Mouse (Mus musculus) gastrocnemius, postnatal 25 days (tissue): ENCODE data around the gene Ctnnal1. TPM values are rescaled to one million over a fixed set of nuclear protein-coding genes. Genes with fewer than 3 reads are reported as not detected.

Source experiments
- DNase-seq: peaks from one replicate; pipeline ENCODE4 v3.0.0; 2022
- total RNA-seq, 2 experiments: library from RNA; stranded (reverse); gene quantifications; 1 replicate in 1 of 2; 2 replicates in 1 of 2; pipeline ENCODE4 v1.2.3; 2021

The Ctnnal1 gene
- total RNA-seq, 2 experiments from 2014 or later, result 9.9 to 11.7 TPM

DNA sequence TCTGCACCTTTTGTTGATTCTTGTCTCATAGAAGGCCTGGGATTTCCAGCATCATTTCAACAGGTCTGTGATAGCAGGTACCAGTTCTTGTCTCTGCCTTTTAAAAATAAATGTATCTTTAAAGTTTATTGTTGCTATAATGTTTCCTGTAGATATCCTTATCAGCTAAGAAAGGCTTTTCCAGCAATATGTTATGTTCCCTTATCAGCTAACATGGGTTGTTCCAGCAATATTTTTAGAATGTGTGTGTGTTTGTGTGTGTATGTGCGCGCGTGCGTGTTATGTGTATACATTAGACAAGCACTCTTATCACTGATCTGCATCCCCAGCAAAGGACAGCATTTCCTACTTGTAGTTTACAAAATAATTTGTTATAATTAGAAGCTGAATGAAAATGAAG is 3.4 kb downstream of the Ctnnal1 start:
- DNase-seq, result no peak

DNA sequence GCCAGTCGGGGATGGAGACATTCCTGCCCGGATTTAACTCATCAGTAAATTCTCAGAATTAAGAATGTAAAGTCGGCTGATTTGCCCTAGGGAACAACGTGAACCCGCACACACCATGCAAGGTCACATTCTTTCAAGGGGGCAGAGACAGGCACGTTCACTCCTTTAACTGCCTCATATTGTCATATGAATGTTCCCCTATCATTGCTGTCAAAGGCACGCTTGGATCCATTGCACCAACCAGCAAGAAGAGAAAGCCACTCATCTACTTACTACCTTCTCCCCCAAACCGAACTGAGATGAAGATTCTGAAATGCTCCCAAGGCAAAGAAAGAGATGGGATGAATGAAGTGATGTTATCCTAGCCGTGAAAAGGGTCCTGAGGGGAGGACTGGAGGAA is 6.3 kb downstream of the Ctnnal1 start:
- no peak for DNase-seq

DNA sequence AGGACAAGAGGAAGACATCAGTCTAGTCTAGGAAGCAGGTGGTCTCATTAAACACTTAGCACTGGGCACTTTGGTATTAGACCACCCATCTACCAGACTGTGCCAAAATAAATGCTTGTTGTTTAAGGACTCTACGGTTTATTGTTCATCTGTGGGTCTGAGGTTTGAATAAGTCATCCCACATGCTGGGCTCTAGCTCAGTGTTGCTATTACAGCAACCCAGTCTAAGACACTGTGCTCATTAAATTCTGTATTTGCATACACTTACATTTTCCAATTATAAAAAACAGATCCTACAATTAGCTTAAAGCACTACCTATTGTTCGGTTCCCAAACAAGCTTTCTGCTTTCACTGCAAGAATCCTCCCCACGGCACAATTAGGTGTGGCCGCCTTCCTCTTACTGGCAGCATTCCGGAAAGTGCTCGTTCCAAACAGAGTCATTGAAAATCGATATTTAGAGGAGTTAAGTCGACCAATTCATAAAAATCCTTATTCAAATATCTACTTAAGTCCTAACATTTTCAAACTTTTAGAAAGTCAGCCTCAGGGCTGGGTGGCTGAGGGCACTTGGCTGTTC is 8.5 kb downstream of the Ctnnal1 start:
- no peak for DNase-seq

DNA sequence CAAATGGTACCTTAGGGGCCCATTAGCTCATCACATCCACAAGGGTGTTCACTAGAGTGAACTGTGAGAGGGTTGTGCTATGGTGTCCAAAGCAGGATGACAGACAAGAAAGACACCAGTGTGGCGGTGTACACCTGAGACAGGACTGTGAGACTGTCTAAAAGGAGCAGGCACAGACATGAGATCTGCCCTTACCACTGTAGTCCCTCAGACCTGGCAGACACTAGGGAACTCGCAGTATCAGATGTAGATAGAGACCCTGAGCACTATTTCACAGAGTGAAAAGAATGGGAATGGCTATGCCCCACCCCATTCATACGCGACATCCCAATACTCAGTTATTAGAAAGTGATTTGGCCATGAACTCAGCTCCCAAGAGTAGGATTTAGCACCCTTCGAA is 9.1 kb downstream of the Ctnnal1 start:
- DNase-seq, result no peak

DNA sequence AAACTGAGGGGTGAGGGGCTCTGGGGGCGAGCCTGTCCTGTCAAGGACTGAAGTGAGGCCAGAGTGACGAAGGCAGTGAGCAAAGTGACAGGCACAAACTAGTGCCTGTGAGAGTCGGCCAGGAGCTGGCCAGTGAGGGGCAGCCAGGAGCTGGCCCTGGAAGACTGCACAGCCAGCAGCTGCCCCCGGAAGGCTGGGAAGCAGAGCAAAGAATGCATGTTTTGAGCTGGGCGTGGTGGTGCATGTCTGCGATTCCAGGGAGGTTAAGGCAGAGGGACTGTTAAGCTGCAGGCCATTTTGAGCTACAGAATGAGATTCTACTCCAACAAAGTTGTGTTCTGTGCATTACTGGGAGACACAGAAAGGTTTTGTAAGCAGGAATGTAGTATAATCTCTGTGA is 14.3 kb downstream of the Ctnnal1 start:
- DNase-seq, result no peak

DNA sequence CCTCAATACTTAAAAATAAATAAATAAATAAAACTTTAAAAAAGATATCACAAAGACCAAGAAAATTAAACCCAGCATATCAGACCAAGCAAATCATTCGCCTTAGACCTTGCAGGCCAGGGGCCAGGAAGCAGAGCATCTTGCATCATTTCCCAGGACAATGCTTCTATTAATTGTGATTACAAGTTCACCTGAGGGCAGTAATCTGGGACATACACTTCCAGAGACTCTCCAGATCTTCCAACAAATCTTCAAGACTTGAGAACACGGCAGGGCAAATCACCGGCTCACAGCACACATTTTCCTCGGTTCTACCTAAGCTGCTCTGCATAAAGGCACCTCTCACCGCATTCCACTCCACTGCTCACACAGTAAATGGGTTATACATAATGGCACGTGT is 16.9 kb downstream of the Ctnnal1 start:
- DNase-seq, result no peak

DNA sequence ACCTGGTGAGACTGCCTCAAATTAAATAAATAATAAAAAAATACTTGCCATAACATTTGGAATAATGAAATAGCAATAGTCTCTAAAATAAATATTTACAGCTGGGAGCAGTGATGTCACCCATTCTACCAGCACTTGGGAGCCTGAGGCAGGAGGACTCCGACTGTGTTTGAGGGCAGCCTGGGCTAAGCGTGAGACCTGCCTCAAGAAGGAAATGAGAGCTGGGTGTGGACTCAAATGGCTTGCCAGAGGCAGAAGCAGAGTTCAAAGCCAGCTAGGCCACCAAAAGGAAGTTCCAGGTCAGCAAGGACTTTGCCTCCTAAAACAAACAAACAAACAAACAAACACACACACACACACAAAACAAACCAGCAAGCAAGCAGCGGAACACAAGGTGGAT is 17.6 kb downstream of the Ctnnal1 start:
- no peak for DNase-seq

DNA sequence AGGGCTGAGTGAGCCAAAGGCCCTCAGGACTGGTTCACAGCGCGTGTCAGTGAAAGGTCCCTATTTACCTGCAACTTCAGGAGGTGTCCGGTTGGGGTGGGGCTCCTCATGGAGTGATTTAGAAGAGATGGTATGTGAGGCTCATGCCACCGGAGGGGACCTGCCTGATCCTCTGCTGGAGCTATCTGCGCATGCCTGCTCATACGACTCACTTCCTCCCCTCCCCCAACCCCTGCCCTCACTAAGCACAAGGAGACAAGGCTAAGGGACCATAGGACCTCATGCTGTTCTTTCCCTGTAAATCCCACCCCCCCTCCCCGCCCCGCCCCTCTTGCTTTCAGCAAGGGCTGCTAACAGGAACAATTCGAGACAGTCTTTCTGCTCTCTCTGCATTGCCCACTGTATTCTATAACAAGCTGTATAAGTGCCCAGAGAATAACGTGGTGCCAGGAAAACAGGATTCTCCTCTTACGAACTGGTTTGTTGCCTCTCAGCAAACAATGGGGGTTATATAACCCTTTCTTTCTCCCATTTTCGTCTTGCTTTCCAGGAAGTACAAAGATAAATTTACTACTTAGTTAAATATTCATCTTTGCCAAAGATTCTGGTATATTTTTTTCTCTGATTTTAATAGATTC is 19.0 kb downstream of the Ctnnal1 start:
- DNase-seq, result no peak

DNA sequence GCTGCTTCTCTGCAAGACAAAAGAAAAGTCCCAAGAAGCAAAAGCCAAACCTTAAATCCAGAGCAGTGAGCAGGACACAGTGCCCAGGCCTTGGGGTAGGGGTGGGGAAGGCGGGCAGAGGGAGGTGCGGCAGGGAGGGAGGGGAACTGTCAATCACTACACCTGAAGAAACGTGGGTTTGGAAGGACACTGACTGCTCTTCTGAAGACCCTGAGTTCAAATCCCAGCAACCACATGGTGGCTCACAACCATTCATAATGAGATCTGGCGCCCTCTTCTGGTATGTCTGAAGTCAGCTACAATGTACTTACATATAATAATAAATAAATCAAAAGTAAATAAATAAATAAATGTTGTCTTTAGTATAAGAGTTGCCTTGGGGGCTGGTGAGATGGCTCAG is 20.1 kb downstream of the Ctnnal1 start:
- no peak for DNase-seq

DNA sequence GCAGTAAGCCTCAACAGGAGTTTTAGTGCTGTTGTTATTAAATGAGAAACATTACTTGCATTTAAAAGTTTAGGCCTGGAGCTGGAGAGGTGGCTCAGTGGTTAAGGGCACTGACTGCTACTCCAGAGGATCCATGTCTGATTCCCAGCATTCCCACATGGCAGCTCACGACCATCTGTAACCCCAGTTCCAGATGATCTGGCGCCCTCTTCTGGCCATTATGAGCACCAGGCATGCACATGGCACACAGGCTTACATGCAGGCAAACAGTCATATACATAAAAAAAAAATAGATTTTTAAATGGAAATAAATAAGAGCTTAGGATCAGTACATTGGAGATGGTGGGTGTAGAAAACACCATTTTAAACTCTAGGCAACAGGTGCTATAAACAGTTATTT is 21.0 kb downstream of the Ctnnal1 start:
- no peak for DNase-seq

DNA sequence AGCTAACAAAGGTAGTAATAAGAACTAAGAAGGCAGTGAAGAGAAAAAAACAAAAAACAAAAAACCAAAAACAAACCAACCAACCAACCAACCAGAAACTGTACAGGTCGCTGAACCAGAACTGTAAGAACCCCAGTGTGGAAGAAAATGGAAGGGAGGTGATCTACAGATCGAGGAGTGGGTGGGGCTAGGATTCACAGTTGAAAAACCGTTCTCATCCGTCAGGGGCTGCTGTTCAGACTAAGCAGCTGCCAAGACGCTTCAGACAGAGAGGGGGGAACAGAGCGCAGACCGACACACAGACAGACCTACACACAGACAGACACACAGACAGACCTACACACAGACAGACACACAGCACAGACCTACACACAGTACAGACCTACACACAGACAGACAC is 22.5 kb downstream of the Ctnnal1 start:
- DNase-seq, result no peak

DNA sequence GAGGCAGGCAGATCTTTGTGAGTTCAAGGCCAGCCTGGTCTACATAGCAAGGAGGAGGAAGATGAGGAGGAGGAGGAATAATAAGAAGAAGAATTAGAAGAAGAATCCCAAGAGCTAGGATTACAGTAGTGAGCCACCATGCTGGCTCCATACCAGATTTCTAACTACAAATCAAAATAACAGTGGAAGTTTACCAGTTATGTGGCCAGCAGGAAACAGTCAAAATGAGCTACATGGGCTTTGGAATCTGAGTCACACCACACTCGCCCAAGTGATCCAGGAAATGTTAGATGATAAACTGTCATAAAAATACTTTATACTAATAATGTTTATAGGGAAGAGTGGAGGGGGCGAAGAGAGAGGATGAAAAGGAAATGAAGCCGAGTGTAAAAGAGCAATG is 24.7 kb downstream of the Ctnnal1 start:
- DNase-seq, result no peak

DNA sequence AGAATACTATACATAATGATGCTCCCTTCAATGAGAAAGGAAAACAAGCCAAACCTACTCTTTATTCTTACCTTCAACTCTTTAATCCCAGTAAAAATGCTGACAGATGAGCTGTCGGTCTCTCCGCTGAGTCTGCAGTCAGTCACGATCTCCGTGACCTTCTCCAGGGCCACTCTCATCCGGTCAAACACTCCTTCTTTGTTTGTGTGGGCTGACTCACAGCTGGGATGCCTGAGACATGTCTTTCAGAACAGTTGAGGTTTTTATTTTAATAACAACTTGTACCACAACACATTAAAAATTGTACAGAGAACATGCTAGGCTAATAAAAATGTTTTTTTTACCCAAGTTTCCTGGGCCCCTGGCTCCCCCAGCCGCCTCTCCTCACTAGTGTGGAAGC is 27.3 kb downstream of the Ctnnal1 start:
- no peak for DNase-seq

DNA sequence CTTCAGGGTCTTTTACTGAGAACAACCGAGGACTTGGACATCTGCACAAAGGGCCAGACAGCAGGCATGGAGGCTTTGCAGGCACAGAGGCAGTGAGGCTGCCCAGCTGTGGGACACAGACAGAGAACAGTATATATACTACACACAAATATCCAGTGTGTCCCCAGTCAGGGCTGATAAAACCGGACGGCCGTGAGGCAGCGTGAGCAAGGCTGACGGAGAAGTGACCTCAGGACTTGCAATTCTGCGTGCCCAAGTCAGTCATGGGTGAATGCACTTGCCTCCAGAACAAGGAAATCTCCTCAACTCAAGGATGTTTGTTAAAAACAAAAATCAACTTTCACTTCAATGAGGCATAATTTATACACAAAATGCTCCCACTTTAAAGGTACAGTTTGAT is 33.0 kb downstream of the Ctnnal1 start:
- DNase-seq, result no peak

DNA sequence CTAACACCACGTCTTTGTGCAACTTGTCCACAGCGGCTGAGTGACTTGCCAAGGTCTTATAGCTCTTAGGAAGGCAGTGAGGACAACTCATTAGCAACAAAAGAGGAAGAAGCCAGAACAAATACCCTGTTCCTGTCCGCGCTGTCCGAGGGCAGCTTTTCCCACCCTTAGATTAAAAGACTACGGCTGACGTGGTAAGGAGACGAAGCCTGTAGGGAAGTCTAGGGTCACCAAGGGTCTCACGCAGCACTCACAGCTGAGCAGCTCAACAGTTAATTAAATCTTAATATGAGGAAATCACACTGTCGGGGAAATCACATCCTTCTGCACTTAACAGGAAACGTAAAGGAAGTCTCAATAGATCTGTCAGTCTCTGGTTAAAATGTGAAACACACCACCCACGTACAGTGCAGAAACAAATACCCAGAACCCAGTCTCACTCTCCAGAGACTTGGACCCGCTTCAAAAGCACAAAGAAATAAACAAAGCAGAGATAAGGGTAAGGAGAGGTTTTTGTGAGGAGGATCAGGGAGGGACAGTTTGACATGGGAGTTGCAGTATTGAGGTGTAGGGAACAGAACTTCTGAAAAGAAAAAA is 33.9 kb downstream of the Ctnnal1 start:
- no peak for DNase-seq

DNA sequence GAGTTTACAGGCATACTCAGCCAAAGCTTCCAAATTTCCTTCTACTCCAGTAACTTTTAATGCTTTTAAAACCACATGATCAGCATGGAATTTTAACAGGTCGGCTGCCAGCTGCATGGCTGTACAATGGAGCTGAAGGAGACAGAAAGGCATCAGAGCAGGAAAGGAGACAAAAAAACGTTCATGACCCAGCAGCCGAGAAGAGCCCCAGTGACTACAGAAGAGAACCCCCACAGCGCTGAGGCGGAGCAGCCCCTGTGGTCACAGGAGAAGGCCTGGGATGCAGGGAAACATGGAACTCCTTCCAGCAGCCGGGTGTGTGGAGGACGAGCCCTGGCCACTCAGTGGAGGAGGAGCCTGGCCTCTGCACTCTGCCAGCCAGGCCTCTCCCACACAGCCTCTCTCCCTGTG is 35.5 kb downstream of the Ctnnal1 start:
- DNase-seq, result peak; percentile 52

DNA sequence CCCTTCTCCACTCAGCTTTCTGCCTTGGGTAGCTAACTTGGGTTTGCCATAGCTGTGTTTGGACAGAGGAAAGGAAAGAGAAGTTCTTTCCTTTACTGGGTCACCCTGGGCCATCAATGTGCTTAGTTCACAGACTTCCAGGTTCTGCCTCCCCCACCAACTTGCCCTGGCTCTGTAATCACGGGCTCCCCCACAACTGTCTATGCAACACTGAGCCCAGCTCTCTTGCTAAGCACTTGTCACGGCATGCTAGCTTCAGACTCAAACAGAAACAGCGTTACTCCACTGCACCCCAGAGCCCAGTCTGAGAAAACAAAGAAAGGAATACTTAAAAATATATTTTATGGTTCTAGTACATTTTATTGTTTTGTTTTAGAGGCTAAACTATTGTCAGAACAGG is 36.1 kb downstream of the Ctnnal1 start:
- DNase-seq, result no peak

DNA sequence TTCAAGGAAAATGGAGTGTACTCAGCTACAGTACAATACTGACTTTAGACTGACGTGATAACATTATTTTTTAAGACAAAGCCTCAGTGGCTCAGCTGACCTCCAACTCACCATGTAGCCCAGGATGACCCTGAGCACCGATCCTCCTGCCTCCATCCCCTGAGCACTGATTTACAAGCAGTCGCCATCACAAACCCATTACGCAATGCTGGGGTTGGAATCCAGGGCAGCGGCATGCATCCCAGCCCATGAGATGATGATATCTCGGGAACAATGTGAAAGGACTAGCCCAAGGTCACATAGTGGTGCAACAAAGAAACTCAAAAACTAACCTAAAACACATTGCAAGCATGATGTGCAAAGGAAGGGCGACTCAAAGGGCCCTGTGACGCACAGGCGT is 40.8 kb downstream of the Ctnnal1 start:
- no peak for DNase-seq

DNA sequence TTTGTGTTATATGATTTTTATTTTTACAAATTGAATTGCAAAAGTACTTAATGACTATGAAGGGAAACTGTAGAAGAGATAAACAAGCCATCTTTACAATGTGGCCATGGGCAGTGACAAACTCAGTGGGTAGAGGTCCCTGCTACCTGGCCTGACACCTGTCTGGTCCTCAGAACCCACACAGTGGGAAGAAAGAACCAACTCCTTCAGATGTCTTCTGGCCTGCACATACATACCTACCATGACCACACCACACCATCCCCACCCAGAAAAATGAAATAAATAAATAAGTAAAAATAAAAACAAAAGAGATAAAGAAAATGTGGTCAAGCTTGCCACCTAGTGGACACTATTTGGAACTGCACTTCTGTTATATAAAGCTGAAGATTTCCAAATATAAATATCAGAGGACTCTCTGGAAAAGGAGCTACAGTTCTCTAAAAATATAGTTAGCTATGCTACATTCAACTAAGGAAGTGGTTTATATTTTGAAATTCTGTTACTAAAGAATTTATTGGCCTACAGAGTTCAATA is 44.9 kb downstream of the Ctnnal1 start:
- no peak for DNase-seq

DNA sequence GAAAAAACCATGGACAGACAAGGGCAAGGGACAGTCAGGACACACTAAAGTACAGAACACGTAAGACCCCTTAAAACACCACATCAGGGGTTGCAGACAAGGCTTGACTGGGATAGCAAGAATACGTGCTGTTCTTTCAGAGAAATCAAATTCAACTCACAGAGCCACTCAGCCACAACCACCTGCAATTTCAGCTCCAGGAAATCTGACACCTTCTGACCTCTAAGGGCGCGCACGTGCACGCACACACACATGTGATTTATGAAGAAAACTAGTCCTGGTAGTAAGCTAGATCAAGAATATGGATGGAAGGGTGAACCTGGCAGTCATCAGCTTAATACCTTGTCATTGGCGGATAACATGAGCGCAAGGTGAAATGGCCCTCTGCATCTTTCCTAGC is 49.9 kb downstream of the Ctnnal1 start:
- DNase-seq, result no peak

DNA sequence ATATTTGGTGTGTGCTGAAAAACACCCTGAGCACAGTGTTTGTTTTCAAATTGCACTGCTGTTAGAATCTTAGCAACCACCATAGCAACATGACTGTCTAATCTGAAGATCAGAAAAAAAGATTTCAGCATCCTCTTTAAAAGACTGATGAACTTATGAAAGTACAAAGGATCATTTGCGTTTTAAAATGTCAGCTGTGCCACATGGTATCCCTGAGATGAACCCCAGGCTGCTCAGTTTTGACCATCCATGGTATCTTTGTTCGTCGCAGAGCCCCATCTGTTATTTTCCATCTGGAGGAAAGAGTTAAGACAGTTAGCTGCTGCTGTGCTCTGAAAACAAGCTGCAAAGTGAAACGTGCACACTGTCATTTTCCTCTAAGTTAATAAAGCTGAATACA is 52.9 kb downstream of the Ctnnal1 start:
- no peak for DNase-seq

DNA sequence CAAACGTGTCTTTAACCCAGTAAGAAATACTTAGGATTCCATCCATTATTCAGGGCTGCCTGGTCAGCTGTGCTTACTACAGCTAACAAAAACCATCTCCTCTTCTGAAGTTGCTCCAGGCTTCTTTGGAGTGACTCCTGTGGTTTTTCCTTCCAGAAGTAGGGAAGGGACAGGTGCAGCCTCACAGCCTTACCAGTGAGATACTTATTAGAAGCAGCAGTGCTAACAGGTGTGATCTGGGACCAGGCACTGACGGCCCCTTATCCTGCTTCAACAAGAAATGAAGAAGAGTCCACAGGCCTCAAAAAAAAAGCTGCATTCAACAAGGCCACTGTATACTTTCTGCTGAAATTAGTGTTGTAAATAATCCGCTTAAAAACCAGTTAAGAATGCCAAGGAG is 53.3 kb downstream of the Ctnnal1 start:
- no peak for DNase-seq

DNA sequence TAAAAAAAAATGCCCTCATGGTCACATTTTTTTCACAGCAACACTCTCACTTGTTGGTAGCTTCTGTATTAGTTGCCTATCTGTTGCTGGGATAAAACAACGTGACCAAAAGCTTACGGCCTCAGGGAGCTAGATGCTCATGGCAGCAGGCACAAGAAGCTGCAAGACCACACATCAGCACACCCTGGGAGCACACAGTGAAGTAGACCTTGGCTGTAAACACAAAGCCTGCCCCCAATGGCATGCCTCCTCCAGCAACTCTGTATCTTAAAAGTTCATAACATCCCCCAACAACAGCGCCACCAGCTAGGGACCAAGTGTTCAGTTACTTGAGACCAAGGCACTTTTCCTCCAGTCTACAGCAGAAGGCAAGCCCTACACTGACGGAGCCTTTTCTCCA is 55.9 kb downstream of the Ctnnal1 start:
- no peak for DNase-seq

DNA sequence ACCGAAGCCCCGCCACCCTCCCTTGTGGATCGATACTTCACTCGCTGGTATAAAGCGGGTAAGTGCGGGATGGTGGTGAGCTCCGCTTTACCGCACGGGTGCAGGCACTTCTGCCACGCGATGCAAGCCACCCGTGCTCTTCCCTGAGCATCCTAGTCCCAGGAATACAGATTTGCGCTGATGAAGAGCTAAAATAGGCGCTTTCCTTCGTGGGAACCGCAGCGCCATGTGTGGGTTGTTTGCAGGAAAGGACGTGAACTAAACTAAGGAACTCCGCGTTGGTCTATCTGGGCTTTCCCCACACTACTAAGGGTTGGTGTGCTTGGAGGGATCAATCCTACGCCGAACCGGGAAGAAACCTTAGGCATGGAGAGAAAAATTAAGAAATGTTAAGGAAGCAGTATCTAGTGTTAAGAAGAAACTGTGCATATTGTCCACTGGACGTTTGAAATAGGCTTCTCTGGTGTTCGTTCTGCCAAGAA is 62.3 kb downstream of the Ctnnal1 start:
- no peak for DNase-seq
